Mouse (Mus musculus) spleen, postnatal 4 days (tissue): Measurements from ENCODE around the gene Tmem140.
A peak's percentile ranks its signal among the peaks of the same experiment; 100 is the strongest.

Experiments
- DNase-seq, 2 experiments: peaks; one replicate each; pipeline ENCODE4 v3.0.0; 2022; ENCODE audit warnings: low spot score in 2 of 2

Gene Tmem140

GRCm38 (mm10) chr6:34907696-34908260 lies 44.8 kb downstream of the Tmem140 start:
- peak in 1 of 2 experiments; percentile 31 for DNase-seq

- no peak for DNase-seq
Measured at GRCm38 (mm10) chr6:34909631-34910345, 46.8 kb downstream of the Tmem140 start.

GRCm38 (mm10) chr6:34910371-34911219 lies 47.6 kb downstream of the Tmem140 start, which contains the start of gene Wdr91:
Wdr91 (minus strand) TSS chr6:34910876.
- DNase-seq: peak; percentile 97 to 100

- DNase-seq: no peak
Measured at GRCm38 (mm10) chr6:34913341-34914040, 50.5 kb downstream of the Tmem140 start.

- no peak for DNase-seq
Measured at GRCm38 (mm10) chr6:34914462-34914861, 51.5 kb downstream of the Tmem140 start.

- no peak for DNase-seq
Measured at GRCm38 (mm10) chr6:34919146-34919545, 56.2 kb downstream of the Tmem140 start.

GRCm38 (mm10) chr6:34919956-34920355 lies 57.0 kb downstream of the Tmem140 start, which contains the start of gene Stra8:
Stra8 (plus strand) TSS chr6:34920163.
- DNase-seq: no peak

- DNase-seq: no peak
Measured at GRCm38 (mm10) chr6:34920631-34921030, 57.7 kb downstream of the Tmem140 start.

GRCm38 (mm10) chr6:34921941-34922340 lies 59.0 kb downstream of the Tmem140 start:
- DNase-seq: peak in 1 of 2 experiments; percentile 58
